Mouse (Mus musculus) kidney, adult 2 months (tissue): ENCODE measurements at regions not wholly inside any gene's neighbourhood (a gene's known extent, or its start where the extent isn't known, plus 50 kb on each side); places are given as distances from the start of the nearest gene placed in this dataset.

Experiments
- DNase-seq: peaks from one replicate; pipeline ENCODE4 v3.0.0; 2021
- H3K27ac ChIP-seq: fragments of 200-500 bp; 2 replicates; pipeline ENCODE4 v1.5.1; 2012; ENCODE audit warnings: low read depth, low read length, control low read depth, inconsistent platforms; ENCODE audit not compliant: insufficient read depth
- H3K27me3 ChIP-seq: fragments of 200-500 bp; replicated peaks from 2 replicates; pipeline ENCODE4 v1.6.1; 2012; ENCODE audit warnings: mild to moderate bottlenecking, moderate library complexity, low read length, inconsistent platforms; ENCODE audit not compliant: control insufficient read depth, insufficient read depth
- H3K36me3 ChIP-seq: fragments of 200-500 bp; 2 replicates; pipeline ENCODE4 v1.6.1; 2012; ENCODE audit warnings: mild to moderate bottlenecking, moderate library complexity, low read length, inconsistent platforms; ENCODE audit not compliant: control insufficient read depth, insufficient read depth
- H3K4me1 ChIP-seq: fragments of 200-500 bp; 2 replicates; pipeline ENCODE4 v1.6.1; 2011; ENCODE audit warnings: low read length; ENCODE audit not compliant: control insufficient read depth, insufficient read depth
- H3K4me3 ChIP-seq: fragments of 200-500 bp; 2 replicates; pipeline ENCODE4 v1.5.1; 2011; ENCODE audit warnings: mild to moderate bottlenecking, low read depth, low read length, control low read depth; ENCODE audit not compliant: insufficient read depth
- CTCF ChIP-seq: fragments of 200-500 bp; conservative IDR thresholded peaks from 2 replicates; pipeline ENCODE4 v1.5.1; 2011; ENCODE audit warnings: low read depth, mild to moderate bottlenecking, control low read depth, low read length, moderate library complexity, mixed read lengths; ENCODE audit not compliant: insufficient read depth, insufficient read length
- POLR2A ChIP-seq: fragments of 200-500 bp; IDR thresholded peaks from one replicate; pipeline ENCODE4 v1.6.1; 2011; ENCODE audit warnings: low read depth, low read length, control low read depth
- WGBS: fragments of 180-500 bp; shearing (Covaris S2); methylation state at CpG from one replicate; pipeline ENCODE4 v1.1.7; 2018; 5-methylcytosine and 5-hydroxymethylcytosine counted together

- 76% methylated on average over 1 of the region's 1 CpGs for WGBS
- H3K4me1 ChIP-seq, result no peaks in the 10 kb centered on the region
- TF ChIP-seq POLR2A (no peak), CTCF (no peak)
- DNase-seq, result no peak
- H3K36me3 ChIP-seq, result no peaks in the 10 kb centered on the region
- no peak overlapping the region for H3K27ac ChIP-seq
- H3K4me3 ChIP-seq, result no peak overlapping the region
- H3K27me3 ChIP-seq, result no peaks in the 10 kb centered on the region
Measured at GRCm38 (mm10) chr16:47851631-47852030, 431.9 kb upstream of the Dppa4 start.

- Histone ChIP-seq H3K4me1 (no peaks in the 10 kb centered on the region), H3K27ac (no peak overlapping the region)
- 88% methylated on average over 3 of the region's 3 CpGs for WGBS
Measured at GRCm38 (mm10) chr16:47859840-47860239, 423.7 kb upstream of the Dppa4 start.

GRCm38 (mm10) chr16:47875258-47875657 is 408.3 kb upstream of the Dppa4 start:
- no peaks in the 10 kb centered on the region for H3K4me1 ChIP-seq
- 65% methylated on average over 1 of the region's 1 CpGs for WGBS
- H3K36me3 ChIP-seq, result no peaks in the 10 kb centered on the region
- TF ChIP-seq POLR2A (no peak), CTCF (no peak)
- DNase-seq, result no peak
- H3K27ac ChIP-seq, result no peak overlapping the region
- H3K4me3 ChIP-seq, result no peak overlapping the region
- H3K27me3 ChIP-seq, result no peaks in the 10 kb centered on the region

More at GRCm38 (mm10) chr16:47859840-47860239, 423.7 kb upstream of the Dppa4 start:
- Histone ChIP-seq H3K36me3 (no peaks in the 10 kb centered on the region), H3K4me3 (no peak overlapping the region), H3K27me3 (no peaks in the 10 kb centered on the region)
- TF ChIP-seq CTCF (no peak), POLR2A (no peak)
- DNase-seq, result no peak

- WGBS, result 94% methylated on average over 1 of the region's 1 CpGs
- no peaks in the 10 kb centered on the region for H3K36me3 ChIP-seq
- H3K4me3 ChIP-seq, result no peak overlapping the region
- H3K27ac ChIP-seq, result no peak overlapping the region
- TF ChIP-seq CTCF (no peak), POLR2A (no peak)
- DNase-seq, result no peak
- H3K27me3 ChIP-seq, result no peaks in the 10 kb centered on the region
- no peaks in the 10 kb centered on the region for H3K4me1 ChIP-seq
Measured at GRCm38 (mm10) chr16:47883476-47883875, 400.1 kb upstream of the Dppa4 start.

- Histone ChIP-seq H3K4me3 (no peak overlapping the region), H3K4me1 (no peaks in the 10 kb centered on the region), H3K36me3 (no peaks in the 10 kb centered on the region), H3K27me3 (no peaks in the 10 kb centered on the region), H3K27ac (no peak overlapping the region)
- DNase-seq, result no peak
- 82% methylated on average over 4 of the region's 4 CpGs for WGBS
- TF ChIP-seq CTCF, result no peak
- TF ChIP-seq POLR2A, result no peak
Measured at GRCm38 (mm10) chr16:47887019-47887418, 396.5 kb upstream of the Dppa4 start.

GRCm38 (mm10) chr16:47900785-47901184 is 382.7 kb upstream of the Dppa4 start:
- TF ChIP-seq POLR2A, result no peak
- TF ChIP-seq CTCF, result no peak
- DNase-seq, result no peak
- no peak overlapping the region for H3K4me3 ChIP-seq
- WGBS, result 50% methylated on average over 3 of the region's 3 CpGs
- H3K27me3 ChIP-seq, result no peaks in the 10 kb centered on the region
- no peak overlapping the region for H3K27ac ChIP-seq
- no peaks in the 10 kb centered on the region for H3K4me1 ChIP-seq
- no peaks in the 10 kb centered on the region for H3K36me3 ChIP-seq

GRCm38 (mm10) chr16:47938000-47938399 is 345.5 kb upstream of the Dppa4 start:
- Histone ChIP-seq H3K27me3 (no peaks in the 10 kb centered on the region), H3K4me3 (no peak overlapping the region), H3K4me1 (no peaks in the 10 kb centered on the region), H3K36me3 (no peaks in the 10 kb centered on the region), H3K27ac (no peak overlapping the region)
- WGBS, result 72% methylated on average over 2 of the region's 2 CpGs
- no peak for DNase-seq
- TF ChIP-seq POLR2A, result no peak
- TF ChIP-seq CTCF, result no peak
